Mouse (Mus musculus): ENCODE data around the gene Foxs1.
A peak's percentile ranks its signal among the peaks of the same experiment; 100 is the strongest.

The Foxs1 gene

GRCm38 (mm10) chr2:152933048-152933447 lies at the start of gene Foxs1:
Gene Foxs1 (minus strand): TSS chr2:152933208.
- no peak for DNase-seq

- no peak for DNase-seq
Measured at GRCm38 (mm10) chr2:152976991-152977390, 44.0 kb upstream of the Foxs1 start.

- no peak for DNase-seq
Measured at GRCm38 (mm10) chr2:152965555-152965954, 32.5 kb upstream of the Foxs1 start.

- DNase-seq, result peak in 1 of 2 experiments; percentile 12
Measured at GRCm38 (mm10) chr2:152962091-152962793, 29.2 kb upstream of the Foxs1 start, which contains the start of gene Ttll9. Gene Ttll9 (plus strand): TSS chr2:152962485.

GRCm38 (mm10) chr2:152958116-152958515 lies 25.1 kb upstream of the Foxs1 start:
- DNase-seq, result no peak

GRCm38 (mm10) chr2:152951850-152952720 lies 19.1 kb upstream of the Foxs1 start:
- DNase-seq, result no peak

DNA sequence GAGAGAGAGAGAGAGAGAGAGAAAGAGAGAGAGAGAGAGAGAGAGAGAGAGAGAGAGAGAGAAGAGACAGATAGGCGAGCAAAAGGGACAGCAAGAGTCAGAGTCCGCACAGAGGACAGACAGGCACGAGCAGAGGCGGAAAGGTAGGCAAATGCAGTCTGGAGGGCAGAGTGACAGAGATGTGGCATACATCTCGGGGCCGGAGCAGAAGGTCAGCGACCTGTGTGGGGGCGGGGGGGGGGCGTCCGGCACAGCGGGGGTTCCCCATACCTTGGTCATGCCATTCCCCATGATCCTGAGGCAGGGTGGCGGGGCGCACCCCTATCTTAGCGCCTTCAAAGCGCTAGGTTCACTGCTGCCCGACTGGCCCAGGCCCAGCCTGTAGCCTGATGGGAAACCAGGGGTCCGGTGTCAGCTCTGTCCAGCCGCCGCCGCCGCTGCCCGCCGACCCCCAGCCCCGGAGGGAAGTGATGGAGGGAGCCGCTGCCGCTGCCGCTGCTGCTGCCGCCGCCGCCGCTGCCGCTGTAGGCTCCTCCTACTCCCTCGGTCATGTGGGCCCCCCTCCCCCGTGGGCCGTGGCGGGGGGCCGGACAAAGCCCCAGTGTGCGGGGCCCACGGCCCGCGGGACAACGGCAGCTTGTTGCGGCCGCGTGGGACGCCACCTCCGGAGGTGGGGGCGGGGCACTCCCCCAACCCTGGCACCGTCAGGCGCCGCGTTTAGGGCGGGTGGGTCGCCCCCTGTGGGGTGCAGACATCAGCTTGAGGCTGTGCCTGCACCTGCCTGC lies 18.2 kb upstream of the Foxs1 start, which contains the start of gene Dusp15:
TSS of gene Dusp15 (minus strand) at position 634 of the 785 bp plus-strand sequence.
- DNase-seq, result peak in 1 of 2 experiments; percentile 14

- no peak for DNase-seq
Measured at GRCm38 (mm10) chr2:152950358-152951064, 17.5 kb upstream of the Foxs1 start.

DNA sequence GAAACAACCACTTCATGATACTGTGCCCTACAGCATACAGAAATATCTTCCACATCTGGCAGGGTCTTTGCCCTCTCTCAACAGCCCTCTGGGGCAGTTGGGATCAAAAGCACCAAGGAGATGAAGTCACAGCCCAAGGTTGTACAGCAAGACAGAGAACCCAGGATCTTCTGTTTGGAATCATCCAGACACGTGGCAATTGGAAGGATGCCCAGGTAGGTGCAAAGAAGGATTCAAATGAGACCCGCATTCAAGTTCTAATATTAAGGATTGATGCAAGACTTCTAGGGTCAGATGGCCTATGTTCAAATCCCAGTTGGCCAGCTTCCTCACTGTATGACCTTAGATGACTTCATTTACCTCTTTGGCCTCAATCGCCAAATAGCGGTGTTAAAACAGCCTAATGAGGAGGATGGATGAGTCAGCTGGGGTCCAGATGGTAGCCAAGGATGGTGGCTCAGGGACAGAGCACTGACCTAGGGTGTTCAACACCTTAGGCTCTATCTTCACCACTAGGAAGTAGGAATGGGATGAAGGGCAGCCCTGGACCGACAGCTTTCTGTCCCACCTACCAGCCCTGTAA lies 15.5 kb upstream of the Foxs1 start:
- DNase-seq, result no peak

- DNase-seq, result no peak
Measured at GRCm38 (mm10) chr2:152947098-152947497, 14.1 kb upstream of the Foxs1 start.

DNA sequence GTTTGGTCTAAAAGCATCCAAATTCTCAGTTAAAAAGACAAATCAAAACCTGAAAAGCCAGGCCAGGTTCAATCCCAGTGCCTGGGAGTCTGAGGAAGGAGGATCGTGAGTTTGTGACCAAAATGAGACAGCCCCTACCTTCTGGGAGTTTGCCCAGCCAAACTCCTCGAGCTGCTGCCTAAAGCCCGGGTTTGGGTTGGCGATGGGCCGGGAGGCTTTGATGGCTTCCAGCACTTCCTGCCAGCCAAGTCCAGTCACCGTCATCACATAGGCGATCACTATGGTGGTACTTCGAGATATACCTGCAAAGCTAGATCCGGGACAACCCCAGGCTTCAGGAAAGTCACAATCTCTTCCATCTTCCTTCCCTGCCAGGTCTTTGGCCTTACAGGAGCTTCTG lies 11.0 kb upstream of the Foxs1 start:
- DNase-seq, result no peak

DNA sequence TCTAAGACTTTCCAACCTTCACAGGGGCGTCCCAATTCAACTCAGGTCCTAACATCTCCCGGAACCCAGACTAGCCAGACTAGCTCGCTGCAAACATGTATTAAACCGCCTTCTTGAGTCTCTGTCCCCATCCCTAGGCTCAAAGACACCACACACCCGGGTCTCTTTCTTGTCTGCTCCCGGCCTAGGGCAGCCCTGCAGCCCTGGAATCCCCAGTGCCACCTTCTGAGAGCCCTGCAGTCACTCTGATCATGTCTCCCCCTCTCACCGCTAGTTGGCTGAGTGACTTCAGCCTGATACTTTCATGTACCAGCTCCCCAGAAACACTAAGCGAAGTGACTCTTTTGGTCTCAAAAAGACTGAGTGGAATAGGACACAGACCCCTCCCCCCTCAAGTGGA lies 10.6 kb upstream of the Foxs1 start:
- DNase-seq, result no peak

DNA sequence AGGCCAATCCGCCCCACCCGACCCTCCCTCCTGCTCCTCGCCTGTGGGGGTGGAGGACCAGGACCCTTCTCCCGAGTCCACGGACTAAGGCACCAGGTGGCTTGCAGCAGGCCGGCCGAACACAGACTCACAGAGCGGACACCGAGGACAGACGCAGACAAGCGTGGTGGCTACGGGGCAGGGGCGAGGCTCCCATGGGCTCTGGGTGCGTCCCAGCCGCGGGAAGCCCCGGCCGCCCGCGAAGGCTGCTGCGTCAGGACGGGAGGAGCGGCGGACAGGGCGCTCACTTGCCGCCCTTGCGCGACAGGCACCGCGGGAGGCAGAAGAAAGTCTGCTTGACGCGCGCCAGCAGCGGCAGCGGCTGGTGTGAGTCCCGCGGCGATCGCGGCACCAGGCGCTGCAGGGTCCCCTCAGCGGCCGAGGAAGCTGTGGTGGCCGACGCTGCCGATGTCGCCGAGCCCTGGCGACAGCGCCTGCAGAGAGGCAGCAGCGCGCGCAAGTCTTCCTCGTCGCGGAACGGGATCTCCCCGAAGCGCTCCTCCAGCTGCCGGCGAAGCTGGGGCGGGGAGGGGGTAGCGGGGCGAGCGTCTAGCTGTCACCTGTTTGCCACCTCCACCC lies 10.0 kb upstream of the Foxs1 start:
- no peak for DNase-seq

DNA sequence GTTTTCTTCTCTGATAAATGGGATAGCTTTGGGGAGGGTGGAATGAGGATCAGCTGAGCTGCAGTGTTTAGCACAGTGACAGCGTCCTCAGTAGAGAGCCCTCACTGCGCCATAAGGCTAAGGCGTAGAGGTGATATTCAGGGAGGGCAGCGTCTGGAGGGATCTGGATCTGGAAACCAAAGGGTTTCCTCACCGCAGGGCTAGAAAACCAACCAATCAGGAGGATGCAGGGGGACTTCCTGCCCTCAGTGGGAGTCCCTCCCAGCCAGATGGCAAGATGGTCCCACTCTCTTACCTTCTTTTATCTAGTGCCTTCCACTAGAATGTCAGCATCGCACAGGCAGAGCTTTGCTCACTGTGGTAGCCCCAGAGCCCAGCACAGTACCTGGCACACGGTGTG lies 8.8 kb upstream of the Foxs1 start:
- no peak for DNase-seq

GRCm38 (mm10) chr2:152941106-152941505 lies 8.1 kb upstream of the Foxs1 start:
- no peak for DNase-seq

DNA sequence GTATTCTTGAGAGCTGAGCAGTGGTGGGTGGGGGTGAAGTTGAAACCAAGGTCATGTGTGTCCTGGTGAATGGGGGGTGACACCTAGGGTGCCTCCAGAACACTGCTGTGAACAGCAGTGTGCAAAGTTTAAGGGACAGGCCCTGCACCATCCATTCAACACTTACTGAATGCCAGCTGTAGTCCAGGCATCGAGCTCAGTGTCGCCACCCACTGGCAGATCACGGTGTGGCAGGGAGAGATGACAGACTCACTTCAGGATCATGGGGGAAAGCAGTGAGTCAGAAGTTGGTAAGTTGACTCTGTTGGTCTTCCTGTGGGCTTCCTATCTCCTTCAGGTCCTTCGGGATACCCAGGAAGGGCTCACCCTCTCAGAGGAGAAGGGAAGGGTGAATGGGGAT lies 6.8 kb upstream of the Foxs1 start:
- DNase-seq, result no peak

DNA sequence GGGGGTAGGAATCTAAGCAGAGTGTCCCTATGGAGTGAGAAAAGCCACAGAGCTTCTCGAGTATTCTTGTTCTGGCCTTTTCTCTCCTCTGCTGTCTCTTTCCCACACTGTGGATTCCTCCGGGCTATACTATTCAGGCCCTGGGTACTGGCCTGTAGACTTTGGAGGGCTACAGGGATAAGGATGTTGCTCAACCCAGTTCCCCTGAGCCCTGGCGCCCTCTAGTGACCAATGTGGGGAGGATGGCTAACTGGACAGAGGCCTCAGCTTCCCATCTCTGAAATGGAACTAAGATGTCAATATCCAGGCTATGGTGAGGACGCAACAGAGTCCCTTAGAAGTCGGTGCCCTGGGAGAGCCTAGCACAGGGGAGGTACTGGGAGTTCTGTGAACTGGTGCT lies 606 bp upstream of the Foxs1 start:
- DNase-seq, result no peak

DNA sequence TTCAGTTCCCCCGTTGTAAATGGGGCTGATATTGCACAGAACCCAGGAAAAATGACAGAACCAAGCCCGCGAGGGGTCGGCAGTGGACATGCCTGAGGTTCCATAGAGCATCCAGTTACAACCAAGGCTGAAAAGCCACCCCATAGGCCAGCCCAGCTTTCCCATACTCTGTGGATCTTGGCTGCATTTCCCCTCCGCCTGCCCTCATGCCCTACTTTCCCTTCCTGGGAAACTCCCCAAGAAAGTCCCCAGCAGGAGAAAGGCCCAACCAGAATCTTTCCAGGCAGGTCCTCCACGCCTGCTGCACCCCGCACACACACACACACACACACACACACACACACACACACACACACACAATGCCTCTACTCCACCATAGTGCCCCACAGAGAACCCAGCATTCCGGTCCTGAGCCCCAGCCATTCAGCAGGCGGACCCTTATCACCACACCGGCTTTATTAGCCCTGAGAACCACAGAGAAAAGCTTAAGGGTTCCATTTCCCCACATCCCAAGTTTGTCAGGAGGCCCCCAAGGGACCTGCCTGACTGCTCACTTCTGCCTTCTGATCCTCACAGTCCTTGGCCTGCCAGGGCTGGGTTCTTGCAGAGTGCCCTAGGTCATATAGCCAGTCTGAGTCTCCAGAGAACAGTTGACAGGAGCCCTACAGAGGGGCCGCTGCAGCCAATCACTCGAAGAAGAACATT lies 1.4 kb downstream of the Foxs1 start:
- DNase-seq, result no peak

DNA sequence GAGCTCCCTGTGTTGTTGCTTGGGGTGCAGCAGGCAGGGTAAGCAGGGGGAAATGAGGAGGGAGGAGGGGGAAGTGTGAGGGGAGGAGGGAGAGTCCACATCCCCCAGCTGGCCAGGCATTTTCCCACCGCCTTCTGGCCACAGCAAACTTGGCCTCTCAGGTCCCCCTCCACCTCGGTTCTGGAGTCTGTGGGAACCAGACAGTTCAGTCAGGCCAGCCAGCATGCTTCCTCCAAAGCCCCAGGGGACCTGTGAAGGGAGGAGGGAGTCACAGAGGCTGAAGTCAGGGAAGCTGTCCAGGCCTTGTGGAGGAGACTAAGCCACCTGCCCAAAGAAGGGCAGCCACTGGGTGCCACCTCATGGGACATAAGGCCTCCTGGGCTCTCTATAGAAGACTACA lies 2.7 kb downstream of the Foxs1 start:
- no peak for DNase-seq

- no peak for DNase-seq
Measured at GRCm38 (mm10) chr2:152928988-152929370, 4.0 kb downstream of the Foxs1 start.
